In the genomic region with DNA sequence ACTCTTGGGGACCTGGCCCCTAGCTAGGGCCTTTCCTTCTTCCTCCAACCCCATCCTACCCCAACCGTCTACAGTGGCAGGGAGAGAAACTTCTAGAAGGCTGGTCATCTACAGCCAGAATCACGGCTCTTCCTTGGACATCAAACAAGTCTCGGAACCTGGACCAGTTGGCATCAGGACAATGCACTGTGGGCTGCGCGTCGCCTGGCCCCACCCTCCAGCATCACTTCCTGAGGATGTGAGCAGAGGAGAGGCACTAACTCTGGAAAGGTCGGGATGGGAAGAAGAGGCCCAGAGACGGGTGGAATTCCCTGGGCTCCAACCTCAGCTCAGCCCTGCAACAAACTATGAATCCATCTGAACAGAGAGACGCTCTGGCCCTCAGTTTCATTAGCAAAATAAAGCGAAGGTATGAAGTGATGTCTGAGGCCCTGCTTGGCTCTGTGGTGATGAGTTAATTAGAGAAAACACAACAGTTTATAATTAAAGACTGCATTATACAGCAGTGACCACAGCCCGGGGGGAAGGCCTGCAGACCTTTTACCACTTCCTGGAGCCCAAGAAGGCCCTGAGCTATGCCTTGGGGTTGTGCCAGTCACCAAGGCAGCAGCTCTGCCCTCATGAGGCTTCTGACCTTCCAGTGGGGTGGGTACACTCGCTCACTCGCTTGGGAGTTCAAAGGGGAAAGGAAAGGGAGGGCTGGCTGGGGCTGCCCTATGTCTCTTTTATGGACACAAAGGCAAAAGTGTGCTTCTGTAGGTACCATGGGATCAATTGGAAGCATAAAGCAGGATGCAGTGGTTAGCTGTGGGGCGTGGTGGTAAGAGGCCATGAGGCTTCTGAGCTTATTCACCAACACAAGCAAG, we compare ENCODE assay signal across 8 mouse cellular contexts. TPM values are rescaled to one million over a fixed set of nuclear protein-coding genes. Genes with fewer than 3 reads are reported as not detected.
DNase-seq lines count a peak whose midpoint lies in the region; ATAC-seq lines count a peak whose summit lies in the region.

No protein-coding gene starts in this region.

- H3K4me1 ChIP-seq in neural tube, embryonic 11.5 days (ENCODE audit: control insufficient read depth, insufficient read depth, low read length), result peaks cover 60% of the 10 kb centered on the region
- H3K4me1 ChIP-seq in heart, embryonic 16.5 days (ENCODE audit: control insufficient read depth, insufficient read depth, low read length), result peaks cover 65% of the 10 kb centered on the region

- DNase-seq in neural tube, embryonic 11.5 days (ENCODE audit: low spot score), result no peak
- no peak for DNase-seq in neural tube, embryonic 10.5 days (ENCODE audit: extremely low spot score, low spot score)
- peak; percentile 80 for DNase-seq in kidney, postnatal 10 days
- DNase-seq in cerebellum, adult 8-10 months, result no peak
- DNase-seq in thymus, postnatal 10 days (ENCODE audit: low spot score in 2 of 2), result no peak
- DNase-seq in cerebellum, adult 11-12 months, result no peak

- no peaks in the 10 kb centered on the region for H3K27me3 ChIP-seq in neural tube, embryonic 11.5 days (ENCODE audit: control insufficient read depth, insufficient read depth, low read length)
- no peaks in the 10 kb centered on the region for H3K27me3 ChIP-seq in heart, embryonic 16.5 days (ENCODE audit: control insufficient read depth, insufficient read depth, low read length)

- ATAC-seq in neural tube, embryonic 11.5 days (ENCODE audit: insufficient read depth, low FRiP score, low TSS enrichment), result no peak
- ATAC-seq in heart, embryonic 16.5 days (replicated peaks; ENCODE audit: extremely low read depth, insufficient read depth, low FRiP score), result no peak

- peak overlapping the region; percentile 10; the same call in 1 of the 2 replicates for H3K9ac ChIP-seq in neural tube, embryonic 11.5 days (ENCODE audit: low read length)
- H3K9ac ChIP-seq in heart, embryonic 16.5 days (ENCODE audit: low read length), result peak overlapping the region; percentile 97

- H3K9me3 ChIP-seq in neural tube, embryonic 11.5 days (ENCODE audit: control insufficient read depth, low read length), result no peaks in the 10 kb centered on the region
- no peaks in the 10 kb centered on the region for H3K9me3 ChIP-seq in heart, embryonic 16.5 days (replicated peaks; ENCODE audit: control insufficient read depth, low read length)

- H3K4me3 ChIP-seq in neural tube, embryonic 11.5 days (ENCODE audit: low read depth, low read length), result no peak overlapping the region; the same call in 1 of the 2 replicates
- peak overlapping the region; percentile 90 for H3K4me3 ChIP-seq in heart, embryonic 16.5 days (ENCODE audit: low read length)
- no peak overlapping the region for H3K4me3 ChIP-seq in macrophage (ENCODE audit: inconsistent target)

- WGBS in neural tube, embryonic 11.5 days, result 73% methylated on average over 14 of the region's 14 CpGs
- 53% methylated on average over 14 of the region's 14 CpGs for WGBS in heart, embryonic 16.5 days
- 33% methylated on average over 14 of the region's 14 CpGs for WGBS in macrophage (ENCODE audit: missing documents)

- peaks cover 82% of the 10 kb centered on the region for H3K79me2 ChIP-seq in macrophage (ENCODE audit: inconsistent target)

- peak overlapping the region; percentile 74 for H3K4me2 ChIP-seq in neural tube, embryonic 11.5 days (ENCODE audit: low read depth)
- H3K4me2 ChIP-seq in heart, embryonic 16.5 days (ENCODE audit: low read depth, low read length), result peak overlapping the region; percentile 63

- H3K36me3 ChIP-seq in neural tube, embryonic 11.5 days (ENCODE audit: control insufficient read depth, insufficient read depth, low read length), result no peaks in the 10 kb centered on the region
- no peaks in the 10 kb centered on the region for H3K36me3 ChIP-seq in heart, embryonic 16.5 days (ENCODE audit: control insufficient read depth, insufficient read depth)
- H3K36me3 ChIP-seq in macrophage (ENCODE audit: inconsistent target), result no peaks in the 10 kb centered on the region

- H3K27ac ChIP-seq in neural tube, embryonic 11.5 days (ENCODE audit: low read depth, low read length), result no peak overlapping the region
- H3K27ac ChIP-seq in heart, embryonic 16.5 days (ENCODE audit: low read length), result peak overlapping the region; percentile 88
- H3K27ac ChIP-seq in macrophage, result peak overlapping the region; percentile 17

RNA-seq across cellular contexts. Expression of a gene that starts 51.8 kb away (rescaled TPM):
- polyA plus RNA-seq in neural tube, embryonic 11.5 days (2014; fragmentation: Nextera tagmentation; extraction: Ambion mirVana), result 62.0 and 62.3 TPM in 2 replicates
- polyA plus RNA-seq in heart, embryonic 16.5 days (2015; fragmentation: Nextera tagmentation; extraction: Ambion mirVana), result 65.3 and 68.0 TPM in 2 replicates
- total RNA-seq in macrophage (2018; cell fraction: chromatin; rRNA removed), result 10 to 100 TPM in 13 of 26 experiments, 1 to 10 TPM in 13; 1.7 to 50.1 (median 12.1) TPM
- total RNA-seq in macrophage (2018; cell fraction: cytosol; rRNA removed), result 10 to 100 TPM in 22 of 26 experiments, 1 to 10 TPM in 4; 3.6 to 31.6 (median 19.7) TPM
- 10 to 100 TPM in 15 of 26 experiments, 1 to 10 TPM in 11; 2.8 to 48.9 (median 12.4) TPM for total RNA-seq in macrophage (2018; cell fraction: nucleus; rRNA removed)
- polyA plus RNA-seq in macrophage (2018), result 10.4 to 24.8 TPM (median 16.8 TPM) in 3 replicates
